Mouse (Mus musculus) liver, postnatal 0 days (tissue): ENCODE measurements around the gene Gm20388. TPM values are rescaled to one million over a fixed set of nuclear protein-coding genes. Genes with fewer than 3 reads are reported as not detected.
A peak's percentile ranks its signal among the peaks of the same experiment; 100 is the strongest.

Source experiments
- ATAC-seq: fragments of 200-750 bp; cut with Nextera tagmentation; 2 replicates; pipeline ENCODE4 v1.8.0; 2017; ENCODE audit warnings: mild to moderate bottlenecking, moderate library complexity
- DNase-seq: peaks from one replicate; pipeline ENCODE4 v3.0.0-alpha.2; 2016
- H3K27ac ChIP-seq: fragments of 300-500 bp; sonication (generic); 2 replicates; pipeline ENCODE4 v1.5.1; 2014; ENCODE audit warnings: antibody characterized with exemption, moderate library complexity, mild to moderate bottlenecking, low read depth
- H3K27me3 ChIP-seq: fragments of 300-500 bp; sonication (generic); 2 replicates; pipeline ENCODE4 v1.6.1; 2014; ENCODE audit warnings: low read length, control low read depth, mixed read lengths; ENCODE audit not compliant: insufficient read depth
- H3K36me3 ChIP-seq: fragments of 300-500 bp; sonication (generic); replicated peaks from 2 replicates; pipeline ENCODE4 v1.6.1; 2014; ENCODE audit warnings: mild to moderate bottlenecking, control low read depth, low read length, moderate library complexity, mixed read lengths; ENCODE audit not compliant: insufficient read depth
- H3K4me1 ChIP-seq: fragments of 300-500 bp; sonication (generic); 2 replicates; pipeline ENCODE4 v1.6.1; 2014; ENCODE audit warnings: antibody characterized with exemption, mild to moderate bottlenecking, control low read depth; ENCODE audit not compliant: insufficient read depth
- H3K4me2 ChIP-seq: fragments of 300-500 bp; sonication (generic); 2 replicates; pipeline ENCODE4 v1.6.1; 2014; ENCODE audit warnings: low read depth, mild to moderate bottlenecking, low read length, moderate library complexity, mixed read lengths
- H3K4me3 ChIP-seq: fragments of 300-500 bp; sonication (generic); 2 replicates; pipeline ENCODE4 v1.5.1; 2014; ENCODE audit warnings: low read depth, low read length
- H3K9ac ChIP-seq: fragments of 300-500 bp; sonication (generic); replicated peaks from 2 replicates; pipeline ENCODE4 v1.6.1; 2014; ENCODE audit warnings: mild to moderate bottlenecking, moderate library complexity
- H3K9me3 ChIP-seq: fragments of 300-500 bp; sonication (generic); 2 replicates; pipeline ENCODE4 v1.6.1; 2016; ENCODE audit warnings: mild to moderate bottlenecking, control low read depth, low read length, mixed read lengths
- CTCF ChIP-seq: sonication (generic); IDR thresholded peaks from 2 replicates; pipeline ENCODE4 v1.5.1; 2016; ENCODE audit warnings: antibody characterized with exemption, low read depth
- EP300 ChIP-seq: IDR thresholded peaks from 2 replicates; pipeline ENCODE4 v1.6.1; 2016; ENCODE audit warnings: antibody characterized with exemption, low read depth, mild to moderate bottlenecking
- WGBS: fragments of 180-500 bp; shearing (Covaris S2); extraction: QIAGEN DNeasy Blood & Tissue Kit; methylation state at CpG from one replicate; pipeline ENCODE4 v1.1.7; 2014; ENCODE audit not compliant: insufficient replicate concordance; 5-methylcytosine and 5-hydroxymethylcytosine counted together
- polyA plus RNA-seq: library from polyadenylated mRNA; unstranded; fragments of >200 nt; fragmentation: Nextera tagmentation; extraction: Ambion mirVana; gene quantifications from 2 replicates; pipeline ENCODE4 v1.2.1, GENCODE M21; 2015

The Gm20388 gene
- polyA plus RNA-seq, 1 experiment from 2014 or later = not detected

DNA sequence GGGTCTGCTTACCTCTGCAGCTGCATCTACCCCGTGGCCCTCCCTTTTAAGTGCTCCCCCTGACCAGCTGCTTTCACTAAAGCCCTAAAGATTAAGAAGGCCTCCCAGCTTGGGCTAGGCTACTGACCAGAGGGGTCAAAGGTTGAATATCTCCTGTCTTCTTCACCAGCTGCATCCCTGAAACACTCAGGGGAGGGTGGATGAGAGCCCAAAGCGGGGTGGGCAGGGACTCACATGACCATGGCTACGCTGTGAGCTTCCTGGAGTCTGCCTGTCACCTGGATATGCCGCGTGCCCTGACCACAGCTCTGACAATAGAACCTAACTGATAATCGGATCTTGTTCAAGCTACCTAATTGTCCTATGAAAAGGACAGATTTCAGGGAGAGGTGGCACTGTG lies 2712.1 kb downstream of the Gm20388 start, which contains the start of gene Pabpn1l:
Pabpn1l (minus strand) TSS at position 13 of the 400 bp plus-strand sequence.
- Histone ChIP-seq H3K9ac (no peak within 1 kb of the TSS), H3K4me1 (peaks cover 6% of the 10 kb centered on the region), H3K36me3 (no peaks in the 10 kb centered on the region), H3K27ac (no peak within 1 kb of the TSS), H3K4me2 (no peak within 1 kb of the TSS), H3K4me3 (no peak within 1 kb of the TSS), H3K9me3 (no peaks in the 10 kb centered on the region), H3K27me3 (no peaks in the 10 kb centered on the region)
- 71% methylated on average over 6 of the region's 6 CpGs for WGBS
- no peak for DNase-seq
- TF ChIP-seq EP300 (no peak), CTCF (no peak)
- no peak for ATAC-seq

DNA sequence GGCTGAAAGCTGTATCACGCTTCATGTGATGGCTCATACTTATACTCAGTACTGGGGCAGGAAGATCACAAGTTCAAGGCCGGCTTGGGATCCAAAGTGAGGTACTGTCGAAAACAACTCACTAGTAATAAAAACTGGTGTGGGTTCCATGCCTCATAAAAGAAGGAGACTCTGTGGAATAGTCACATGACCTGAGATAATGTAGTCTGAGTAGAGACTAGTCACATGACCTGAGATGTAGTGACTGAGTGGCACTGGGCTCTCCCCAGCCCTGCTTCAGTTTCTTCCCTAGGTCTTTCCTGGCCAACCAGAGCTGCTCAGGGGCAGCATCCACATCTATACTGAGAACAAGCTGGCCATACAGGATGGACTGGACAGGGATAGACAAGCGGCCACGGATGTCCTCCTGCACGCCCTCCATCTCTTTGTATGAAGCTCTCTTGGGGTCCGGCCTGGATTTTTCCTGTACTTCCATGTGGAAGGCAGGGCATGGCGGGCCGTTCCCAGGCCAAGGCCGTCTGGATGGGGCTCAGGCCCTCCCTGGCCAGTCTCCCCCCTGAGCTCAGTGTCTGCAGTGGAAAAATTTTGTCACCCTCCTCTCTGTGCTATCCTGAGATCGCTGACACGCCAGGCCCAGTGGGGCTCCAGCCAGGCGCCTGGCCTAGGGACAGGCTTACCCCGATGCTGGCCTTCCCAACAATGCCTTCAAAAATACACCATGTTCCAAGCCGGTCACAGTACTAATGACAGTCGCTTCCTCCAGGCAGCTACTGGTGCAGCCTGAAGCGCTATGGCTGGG lies 2713.4 kb downstream of the Gm20388 start:
- Histone ChIP-seq H3K4me1 (no peaks in the 10 kb centered on the region), H3K27me3 (no peaks in the 10 kb centered on the region), H3K4me2 (no peak overlapping the region), H3K9ac (no peak overlapping the region), H3K9me3 (no peaks in the 10 kb centered on the region), H3K27ac (no peak overlapping the region), H3K36me3 (no peaks in the 10 kb centered on the region), H3K4me3 (no peak overlapping the region)
- TF ChIP-seq CTCF (no peak), EP300 (no peak)
- WGBS = 82% methylated on average over 17 of the region's 17 CpGs
- ATAC-seq (no peak), DNase-seq (no peak)

DNA sequence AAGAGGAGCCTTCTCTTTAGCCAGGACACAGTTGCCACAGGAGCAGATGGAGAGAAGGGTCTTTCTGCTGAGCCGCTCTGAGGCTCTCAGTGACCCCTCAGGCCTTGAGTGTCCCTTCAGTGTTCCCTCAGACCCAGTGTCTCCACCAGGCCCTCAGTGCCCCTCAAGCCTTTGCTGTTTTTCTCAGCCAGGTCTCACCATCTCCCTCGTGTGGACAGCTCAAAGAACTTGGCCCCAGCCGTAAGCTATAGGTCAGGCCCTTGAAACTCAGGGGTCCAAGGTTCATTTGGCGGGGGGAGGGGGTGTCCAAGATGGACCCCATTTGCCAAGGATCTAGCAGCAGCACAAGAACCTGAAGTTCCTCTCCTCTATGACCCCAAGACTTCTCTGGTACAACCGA lies 2714.0 kb downstream of the Gm20388 start:
- Histone ChIP-seq H3K9ac (no peak overlapping the region), H3K4me3 (no peak overlapping the region), H3K27me3 (no peaks in the 10 kb centered on the region), H3K27ac (no peak overlapping the region), H3K36me3 (no peaks in the 10 kb centered on the region), H3K9me3 (no peaks in the 10 kb centered on the region), H3K4me1 (no peaks in the 10 kb centered on the region), H3K4me2 (no peak overlapping the region)
- DNase-seq (no peak), ATAC-seq (no peak)
- 67% methylated on average over 5 of the region's 5 CpGs for WGBS
- TF ChIP-seq EP300 (no peak), CTCF (peak; percentile 39)

DNA sequence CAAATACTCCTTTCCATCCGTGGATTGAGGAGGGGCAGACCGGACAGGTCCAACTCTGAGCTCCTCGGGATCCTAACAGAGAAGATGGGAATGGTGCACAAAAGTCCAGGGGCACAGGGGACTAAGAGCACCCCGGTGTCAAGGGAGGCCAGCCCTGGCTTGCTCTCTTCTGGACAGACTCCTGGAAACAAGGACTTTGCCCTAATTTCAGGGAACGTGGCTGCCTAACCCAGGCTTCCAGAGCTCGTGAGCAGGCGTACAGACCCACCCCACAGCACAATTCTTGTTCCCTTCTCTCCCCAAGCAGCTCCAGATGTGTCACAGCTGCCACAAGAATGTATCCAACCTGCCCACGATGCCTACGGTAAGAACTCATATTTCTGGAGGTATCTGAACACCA lies 2715.2 kb downstream of the Gm20388 start:
- Histone ChIP-seq H3K4me2 (no peak overlapping the region), H3K36me3 (no peaks in the 10 kb centered on the region), H3K4me3 (no peak overlapping the region), H3K27ac (no peak overlapping the region), H3K4me1 (no peaks in the 10 kb centered on the region), H3K9ac (no peak overlapping the region), H3K27me3 (no peaks in the 10 kb centered on the region), H3K9me3 (no peaks in the 10 kb centered on the region)
- 71% methylated on average over 9 of the region's 9 CpGs for WGBS
- TF ChIP-seq CTCF (no peak), EP300 (no peak)
- ATAC-seq = no peak
- DNase-seq = no peak

DNA sequence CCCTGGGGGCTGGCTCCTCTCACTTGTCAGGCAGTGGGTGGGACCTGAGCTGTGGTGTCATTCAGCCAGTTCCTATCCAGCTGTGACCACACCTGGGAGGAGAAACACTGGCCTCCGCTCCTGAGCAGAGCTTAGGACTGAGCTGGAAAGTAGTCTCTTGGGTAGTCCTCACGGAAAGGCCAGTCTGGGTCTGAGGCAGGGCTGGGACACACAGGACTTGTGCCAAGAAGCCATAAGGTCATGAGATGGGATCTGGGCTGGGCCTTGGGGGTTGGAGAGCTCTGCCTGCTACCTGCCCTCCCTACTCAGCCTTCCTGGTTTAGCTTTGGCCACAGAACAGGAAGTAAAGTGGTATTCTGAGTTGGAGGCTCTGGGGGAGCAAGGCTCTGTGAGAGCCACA lies 2716.3 kb downstream of the Gm20388 start:
- no peaks in the 10 kb centered on the region for H3K36me3 ChIP-seq
- no peak for ATAC-seq
- no peak for DNase-seq
- no peaks in the 10 kb centered on the region for H3K9me3 ChIP-seq
- H3K27ac ChIP-seq = no peak overlapping the region
- no peak overlapping the region for H3K4me3 ChIP-seq
- no peak overlapping the region for H3K4me2 ChIP-seq
- TF ChIP-seq CTCF (no peak), EP300 (no peak)
- no peaks in the 10 kb centered on the region for H3K27me3 ChIP-seq
- 79% methylated on average over 2 of the region's 2 CpGs for WGBS
- H3K9ac ChIP-seq = no peak overlapping the region
- no peaks in the 10 kb centered on the region for H3K4me1 ChIP-seq

DNA sequence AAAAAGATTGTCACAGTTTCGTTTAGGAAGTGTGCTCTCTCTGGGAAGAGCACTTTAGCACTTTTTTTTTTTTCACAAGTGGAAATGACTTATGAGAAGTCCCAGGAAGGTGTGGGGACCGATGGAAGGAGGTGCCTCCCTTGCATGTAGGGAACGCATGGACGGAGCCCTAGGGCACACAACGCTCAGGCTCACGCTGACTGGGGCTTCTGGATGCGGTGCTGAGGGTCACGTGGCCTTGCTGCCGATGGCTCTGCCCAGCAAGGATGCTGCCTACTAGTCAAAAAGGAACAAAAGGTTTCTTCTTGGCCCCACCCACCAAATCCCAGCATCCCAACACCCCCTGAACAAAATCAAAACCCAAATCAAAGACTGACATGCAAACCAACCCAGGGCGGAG lies 2718.7 kb downstream of the Gm20388 start:
- Histone ChIP-seq H3K27ac (no peak overlapping the region), H3K9ac (no peak overlapping the region), H3K4me2 (no peak overlapping the region), H3K9me3 (no peaks in the 10 kb centered on the region), H3K4me1 (no peaks in the 10 kb centered on the region), H3K27me3 (no peaks in the 10 kb centered on the region), H3K4me3 (no peak overlapping the region), H3K36me3 (peaks cover 9% of the 10 kb centered on the region; the same call in 1 of the 2 replicates)
- no peak for DNase-seq
- WGBS = 73% methylated on average over 10 of the region's 10 CpGs
- ATAC-seq = no peak
- no peak for TF ChIP-seq EP300
- no peak for TF ChIP-seq CTCF
